Mouse (Mus musculus): Measurements from ENCODE around the gene Nhlrc4.

DNA sequence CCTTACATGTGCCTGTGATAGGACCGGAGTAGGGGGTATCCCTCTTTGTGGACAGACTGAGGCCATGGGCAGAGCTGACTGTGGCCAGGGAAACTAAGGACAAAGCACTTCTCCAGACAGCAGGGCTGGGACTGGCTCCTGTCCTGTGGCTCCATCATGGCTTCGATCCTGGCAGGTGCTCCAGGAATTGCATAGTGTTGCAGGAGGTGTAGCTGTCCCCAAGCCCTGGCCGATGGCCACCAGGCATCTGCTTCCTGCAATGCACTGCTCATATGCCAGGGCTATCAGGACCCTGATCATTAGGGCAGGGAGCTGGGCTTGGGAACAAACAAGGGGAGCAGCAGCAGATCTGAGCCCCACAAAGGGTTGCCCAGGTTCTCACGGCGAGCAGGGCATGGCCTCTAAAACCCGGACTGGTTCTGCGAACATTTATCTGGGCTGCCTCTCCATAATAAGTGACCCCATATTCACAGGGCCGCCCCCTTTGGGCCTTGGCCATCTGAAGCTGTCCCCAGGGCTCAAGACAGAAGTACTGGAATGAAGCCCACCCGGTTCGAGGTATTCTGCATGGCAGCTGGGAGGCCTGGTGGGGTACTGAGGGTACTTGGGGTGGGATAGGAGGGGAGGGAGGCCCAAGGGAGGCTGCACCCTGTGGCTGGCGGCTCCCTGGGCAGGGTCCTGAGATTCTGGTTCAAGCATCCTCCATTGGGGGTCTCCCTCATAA is 14.2 kb upstream of the Nhlrc4 start:
- TF ChIP-seq POLR2A (IDR thresholded peaks at IDR 0.05; ENCODE audit: borderline replicate concordance, low read depth, low read length): no peak
- TF ChIP-seq CTCF (IDR thresholded peaks at IDR 0.05; ENCODE audit: low read depth, low read length): no peak

Measured in bone marrow macrophage, adult 2 months (primary cell).